Mouse (Mus musculus) spleen, adult 2 months (tissue): ENCODE results near the gene Spsb2.
"Not testable (repeated sequence)": the region's sequence is repeated elsewhere in the genome, so short reads cannot be mapped to it uniquely, and the experiment has no call there.

Experiments
- CTCF ChIP-seq: fragments of 200-500 bp; IDR thresholded peaks from 2 replicates; pipeline ENCODE4 v1.5.1; 2011; ENCODE audit warnings: mild to moderate bottlenecking, inconsistent platforms; ENCODE audit not compliant: insufficient read depth, insufficient read length, insufficient replicate concordance; ENCODE audit errors: extremely low read depth
- POLR2A ChIP-seq: fragments of 200-500 bp; IDR thresholded peaks from 2 replicates; pipeline ENCODE4 v1.6.1; 2011; ENCODE audit warnings: low read depth, low read length, inconsistent platforms

DNA sequence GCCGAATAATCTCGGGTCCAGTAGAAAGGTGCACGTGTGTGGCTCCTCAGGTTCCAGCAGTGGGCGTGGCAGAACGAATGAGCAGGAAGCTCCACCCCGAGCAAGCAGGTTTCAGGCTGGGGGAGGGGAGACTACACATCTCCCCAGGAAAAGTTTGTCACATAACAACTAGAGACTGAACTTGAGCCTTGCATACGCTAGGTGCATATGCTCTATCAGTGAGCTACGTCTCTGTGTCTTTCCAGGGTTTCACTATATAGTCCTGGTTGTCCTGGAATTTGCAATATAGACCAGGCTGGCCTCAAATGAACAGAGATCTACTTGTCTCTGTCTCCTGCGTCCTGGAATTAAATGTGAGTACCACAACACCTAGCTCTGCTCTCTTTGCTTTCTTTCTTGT lies 6.1 kb upstream of the Spsb2 start:
- not testable (repeated sequence) for TF ChIP-seq CTCF, POLR2A
